Mouse (Mus musculus): ENCODE results near the gene Foxf1.

DNA sequence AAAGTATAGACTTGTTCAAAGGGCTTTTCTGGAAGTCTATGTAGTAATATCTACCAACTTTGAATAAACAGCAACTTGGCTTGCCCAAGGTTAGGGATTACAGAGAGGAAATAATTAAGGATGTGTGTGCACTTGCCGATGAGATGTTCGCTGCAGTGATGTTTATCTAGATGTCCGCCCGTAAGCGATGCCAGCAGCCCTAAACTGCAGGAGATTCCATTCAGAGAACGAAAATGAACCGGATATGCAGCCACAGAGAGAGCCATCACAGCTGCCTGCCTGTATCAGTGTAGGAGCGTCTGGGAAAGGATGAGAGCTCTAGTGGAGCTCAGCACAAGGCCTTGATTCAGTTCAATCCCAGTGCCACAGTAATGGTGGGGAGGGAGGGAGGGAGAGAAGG, 48.6 kb upstream of the Foxf1 start:
- TF ChIP-seq POLR2A (IDR thresholded peaks at IDR 0.05; ENCODE audit: insufficient read length, low read depth) = no peak
- no peak for TF ChIP-seq TCF12 (IDR thresholded peaks at IDR 0.05; ENCODE audit: insufficient read depth, poor library complexity, severe bottlenecking)
- no peak for TF ChIP-seq MAX (IDR thresholded peaks at IDR 0.05; ENCODE audit: low read depth)
- no peak for TF ChIP-seq POLR2AphosphoS2 (IDR thresholded peaks at IDR 0.05; ENCODE audit: insufficient read length, low read depth)
- no peak for TF ChIP-seq E2F4 (IDR thresholded peaks at IDR 0.05; ENCODE audit: insufficient read depth)
- TF ChIP-seq USF1 (IDR thresholded peaks at IDR 0.05; ENCODE audit: low read depth) = no peak
- TF ChIP-seq SRF (IDR thresholded peaks at IDR 0.05; ENCODE audit: control insufficient read depth, insufficient read length, low read depth) = no peak
